Mouse (Mus musculus) right cerebral cortex, postnatal 14 days (tissue): Measurements from ENCODE around the gene Abl2.
A peak's percentile ranks its signal among the peaks of the same experiment; 100 is the strongest.
"Not testable (repeated sequence)": the region's sequence is repeated elsewhere in the genome, so short reads cannot be mapped to it uniquely, and the experiment has no call there.

Experiments used
- DNase-seq: peaks from one replicate; pipeline ENCODE4 v3.0.0; 2022

Gene Abl2

GRCm38 (mm10) chr1:156558024-156558930 is at the start of gene Abl2:
Abl2 (plus strand) TSS chr1:156558786.
- peak; percentile 86 for DNase-seq

- DNase-seq, result no peak
Measured at GRCm38 (mm10) chr1:156520136-156520780, 38.3 kb upstream of the Abl2 start.

GRCm38 (mm10) chr1:156521796-156522517 is 36.6 kb upstream of the Abl2 start:
- no peak for DNase-seq

- not testable (repeated sequence) for DNase-seq
Measured at GRCm38 (mm10) chr1:156523842-156524241, 34.7 kb upstream of the Abl2 start, which contains the start of gene Gm10031. Gm10031 (plus strand) TSS chr1:156524012.

- DNase-seq, result not testable (repeated sequence)
Measured at GRCm38 (mm10) chr1:156532476-156533175, 26.0 kb upstream of the Abl2 start.

- DNase-seq, result no peak
Measured at GRCm38 (mm10) chr1:156533483-156533882, 25.1 kb upstream of the Abl2 start.

GRCm38 (mm10) chr1:156533911-156534310 is 24.7 kb upstream of the Abl2 start:
- no peak for DNase-seq

- no peak for DNase-seq
Measured at GRCm38 (mm10) chr1:156537031-156537430, 21.6 kb upstream of the Abl2 start.

- no peak for DNase-seq
Measured at GRCm38 (mm10) chr1:156537701-156538100, 20.9 kb upstream of the Abl2 start.

- DNase-seq, result no peak
Measured at GRCm38 (mm10) chr1:156538382-156538781, 20.2 kb upstream of the Abl2 start.

- DNase-seq, result no peak
Measured at GRCm38 (mm10) chr1:156539787-156540560, 18.6 kb upstream of the Abl2 start.

GRCm38 (mm10) chr1:156543999-156544398 is 14.6 kb upstream of the Abl2 start:
- no peak for DNase-seq

- DNase-seq, result peak; percentile 79
Measured at GRCm38 (mm10) chr1:156558950-156559640, 509 bp downstream of the Abl2 start.

GRCm38 (mm10) chr1:156559641-156560020 is 1.0 kb downstream of the Abl2 start:
- DNase-seq, result no peak

- no peak for DNase-seq
Measured at GRCm38 (mm10) chr1:156560500-156560899, 1.9 kb downstream of the Abl2 start.

GRCm38 (mm10) chr1:156565328-156565727 is 6.7 kb downstream of the Abl2 start:
- no peak for DNase-seq

- peak; percentile 26 for DNase-seq
Measured at GRCm38 (mm10) chr1:156566132-156566531, 7.5 kb downstream of the Abl2 start.

- no peak for DNase-seq
Measured at GRCm38 (mm10) chr1:156569615-156570014, 11.0 kb downstream of the Abl2 start.

- no peak for DNase-seq
Measured at GRCm38 (mm10) chr1:156572952-156573351, 14.4 kb downstream of the Abl2 start.

GRCm38 (mm10) chr1:156581149-156581548 is 22.6 kb downstream of the Abl2 start:
- DNase-seq, result no peak

GRCm38 (mm10) chr1:156584175-156584574 is 25.6 kb downstream of the Abl2 start:
- no peak for DNase-seq
